Mouse (Mus musculus): ENCODE measurements at regions not wholly inside any gene's neighbourhood (a gene's known extent, or its start where the extent isn't known, plus 50 kb on each side); places are given as distances from the start of the nearest gene placed in this dataset.

DNA sequence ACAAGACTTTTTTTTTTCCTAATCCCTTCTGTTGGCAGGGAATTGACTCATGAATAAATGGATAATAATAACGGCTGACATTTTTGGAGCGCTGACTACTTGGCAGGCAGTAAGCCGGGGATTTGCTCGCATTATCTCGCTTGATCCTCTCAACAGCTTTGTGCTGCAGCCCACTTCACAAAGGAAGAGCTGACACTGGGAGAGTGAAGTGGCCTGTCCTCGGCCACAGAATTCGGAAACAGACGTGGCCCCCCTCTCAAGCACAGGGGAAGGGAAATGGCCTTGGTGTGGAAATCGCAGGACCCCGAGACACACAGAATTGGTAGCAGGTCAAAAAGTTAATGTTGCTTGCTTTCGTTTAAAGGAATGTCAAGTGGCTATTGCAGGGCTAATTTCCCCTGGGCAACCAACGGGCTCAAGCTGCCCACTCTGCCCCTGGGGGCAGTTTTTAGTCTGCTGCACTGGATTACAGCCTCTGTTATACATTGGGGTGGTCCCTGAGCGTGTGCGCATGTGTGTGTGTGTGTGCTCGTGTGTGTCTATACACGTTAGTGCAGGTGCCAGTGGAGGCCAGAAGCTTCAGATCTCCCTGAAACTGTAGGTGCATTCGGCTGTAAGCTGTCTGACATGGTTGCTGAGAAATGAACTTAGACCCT lies 483.1 kb downstream of the Plcl1 start:
- no peak for DNase-seq (ENCODE audit: low spot score)

DNA sequence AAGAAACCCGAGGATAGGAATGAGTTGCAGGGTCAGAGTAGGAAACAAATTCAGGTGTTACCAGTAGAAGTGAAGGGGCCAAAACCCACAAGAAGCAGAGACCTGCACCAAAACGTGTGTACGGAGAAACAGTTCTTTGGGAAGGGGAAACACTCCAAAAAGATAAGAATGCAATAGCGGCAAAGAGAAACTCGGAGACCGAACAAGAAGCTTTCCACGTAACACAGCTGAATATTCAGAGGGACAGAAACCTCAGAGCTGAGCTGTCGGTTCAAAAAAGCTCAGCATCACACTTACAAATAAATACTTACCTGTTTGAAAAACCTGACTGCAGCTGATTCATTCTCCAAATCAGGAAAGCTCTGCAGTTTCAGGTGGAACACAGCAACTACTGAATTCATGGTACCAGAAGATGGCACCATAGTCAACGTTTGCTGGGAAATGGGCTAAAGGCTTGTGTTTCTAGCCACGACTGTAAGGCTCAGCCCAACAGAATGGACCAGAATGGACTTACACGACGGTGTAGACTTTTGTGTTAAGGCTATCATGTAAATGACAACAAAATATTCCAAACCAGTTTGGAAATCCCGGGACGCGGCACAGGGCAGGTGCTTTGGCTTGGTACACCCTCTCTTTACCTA lies 484.9 kb downstream of the Plcl1 start:
- no peak for DNase-seq (ENCODE audit: low spot score)

DNA sequence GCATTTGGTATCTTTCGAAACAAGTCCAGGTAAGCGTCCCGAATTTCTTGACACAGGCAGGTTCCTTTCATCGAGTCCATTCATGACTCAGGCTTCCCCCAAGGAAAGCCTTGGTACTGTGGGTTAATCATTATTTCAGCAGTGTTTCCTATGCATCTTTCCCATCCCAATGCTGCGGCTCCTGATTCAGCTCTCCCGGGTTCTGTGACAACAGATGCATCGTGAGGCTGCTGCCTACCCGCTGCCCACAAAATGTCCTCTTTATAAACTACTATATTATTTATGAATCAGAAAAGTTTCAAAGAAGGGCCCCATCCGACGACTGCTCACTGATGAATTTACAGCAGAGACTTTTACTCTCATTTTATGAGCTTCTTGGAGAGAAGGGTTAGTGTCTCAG lies 486.2 kb downstream of the Plcl1 start:
- DNase-seq (ENCODE audit: low spot score) = no peak

DNA sequence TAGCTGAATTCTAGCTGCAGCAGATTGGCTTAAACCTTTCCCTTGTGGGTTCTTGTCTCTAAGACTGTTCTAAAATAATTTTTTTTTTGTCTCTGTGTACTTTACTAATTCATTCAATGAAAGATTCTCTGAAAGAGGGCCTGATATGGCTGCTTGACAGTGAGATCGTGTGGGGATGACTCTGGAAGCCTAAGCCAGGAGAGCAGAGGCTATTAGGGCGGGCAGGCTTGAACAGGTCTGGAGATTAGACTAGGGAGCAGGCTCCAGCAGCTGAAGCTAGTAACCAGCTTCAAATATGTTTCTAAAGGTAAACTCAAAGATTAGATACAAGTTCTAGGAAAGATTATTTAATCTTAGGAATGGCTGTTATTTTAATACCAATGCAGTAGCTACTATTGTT lies 491.9 kb downstream of the Plcl1 start:
- no peak for DNase-seq (ENCODE audit: low spot score)

DNA sequence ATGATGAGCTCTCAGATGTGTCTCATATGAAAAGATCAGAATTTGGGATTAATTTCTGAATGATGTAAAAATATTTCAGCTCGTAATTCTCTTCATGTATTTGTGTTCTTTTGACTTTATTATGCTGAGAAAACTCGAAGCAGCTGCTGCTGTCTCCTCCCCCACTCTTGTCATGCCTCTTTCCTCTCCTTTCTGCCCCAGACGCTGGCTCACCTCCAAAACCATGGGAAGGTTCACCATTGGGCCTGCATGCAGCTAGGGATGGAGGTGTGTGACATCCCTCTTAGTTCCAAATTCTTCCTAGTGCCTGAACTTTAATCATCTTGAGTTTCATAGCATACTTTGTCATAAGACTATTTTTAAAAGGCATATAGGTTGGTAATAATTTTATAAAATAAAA lies 492.3 kb downstream of the Plcl1 start:
- no peak for DNase-seq (ENCODE audit: low spot score)

DNA sequence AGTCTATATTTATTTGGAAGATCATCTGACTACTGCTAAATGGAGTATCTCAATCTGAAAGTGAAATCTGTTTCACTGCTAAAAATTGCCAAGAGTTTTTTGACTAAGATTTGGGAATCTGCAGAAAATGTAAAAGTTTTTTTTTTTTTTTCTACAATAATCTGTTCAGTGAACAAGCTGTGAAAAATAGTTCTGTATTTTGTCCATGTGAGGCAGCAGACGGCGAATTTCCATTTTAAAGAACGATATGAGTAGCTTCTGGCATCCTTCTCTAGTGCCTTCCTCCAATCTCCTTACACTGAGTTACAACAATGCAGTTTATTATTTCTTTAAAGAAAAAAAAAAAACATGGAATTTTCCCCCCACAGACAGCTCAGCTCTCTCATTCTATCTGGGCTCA lies 494.3 kb downstream of the Plcl1 start:
- no peak for DNase-seq (ENCODE audit: low spot score)

DNA sequence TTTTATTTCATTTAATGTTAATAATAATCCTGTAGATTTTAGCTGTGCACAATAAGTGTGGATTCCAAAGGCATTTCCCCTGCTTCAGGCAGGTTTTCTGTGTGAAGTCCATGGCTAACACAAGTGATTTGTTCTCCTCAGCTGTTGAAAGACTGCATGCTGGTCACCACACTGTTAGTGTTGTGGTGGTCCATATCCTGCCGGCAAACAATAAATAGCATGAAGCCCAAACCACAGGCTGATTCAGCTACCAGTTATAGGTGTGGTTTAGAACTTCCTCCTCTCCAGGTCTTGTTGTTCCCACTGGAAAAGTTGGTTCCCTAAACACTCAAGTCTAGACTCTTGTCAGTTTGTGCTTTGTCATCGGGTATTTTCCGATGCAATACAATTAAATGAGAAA lies 497.5 kb downstream of the Plcl1 start:
- DNase-seq (ENCODE audit: low spot score) = no peak

DNA sequence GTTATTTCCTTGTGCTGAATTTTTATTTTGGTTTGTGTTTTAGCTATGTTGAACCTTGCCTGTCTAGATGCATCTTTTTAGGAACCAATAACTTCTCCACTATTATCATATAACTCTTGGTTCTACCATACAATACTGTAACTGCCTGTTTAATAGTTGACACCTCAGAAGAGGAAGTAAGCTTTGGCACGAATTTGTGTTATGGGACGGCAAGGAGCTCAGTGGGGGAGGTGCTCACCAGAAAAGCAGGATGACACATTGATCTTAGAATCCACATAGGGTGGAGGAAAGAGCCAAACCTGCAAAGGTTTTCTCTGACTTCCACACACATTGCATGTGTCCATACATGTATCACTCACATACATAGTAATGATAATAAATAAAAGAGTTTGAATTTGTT lies 498.9 kb downstream of the Plcl1 start:
- no peak for DNase-seq (ENCODE audit: low spot score)

DNA sequence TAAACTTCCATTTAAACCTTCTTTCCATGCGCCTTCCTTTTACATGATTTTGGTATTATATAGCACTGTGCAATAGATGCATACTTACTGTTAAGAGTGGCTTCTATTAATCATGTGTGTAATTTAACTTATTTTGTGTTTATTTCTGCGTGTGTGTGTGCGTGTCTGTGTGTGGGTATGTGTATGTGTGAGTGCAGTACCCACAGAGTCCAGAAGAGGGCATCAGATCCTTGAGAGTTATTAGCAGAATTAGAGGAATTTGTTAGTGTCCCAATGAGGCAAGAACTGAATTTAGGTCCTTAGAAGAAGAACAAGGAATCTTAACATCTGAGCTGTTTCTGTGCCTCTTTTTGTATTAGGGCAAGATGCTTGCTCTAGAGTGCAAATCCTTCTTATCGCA lies 499.5 kb downstream of the Plcl1 start:
- no peak for DNase-seq (ENCODE audit: low spot score)

DNA sequence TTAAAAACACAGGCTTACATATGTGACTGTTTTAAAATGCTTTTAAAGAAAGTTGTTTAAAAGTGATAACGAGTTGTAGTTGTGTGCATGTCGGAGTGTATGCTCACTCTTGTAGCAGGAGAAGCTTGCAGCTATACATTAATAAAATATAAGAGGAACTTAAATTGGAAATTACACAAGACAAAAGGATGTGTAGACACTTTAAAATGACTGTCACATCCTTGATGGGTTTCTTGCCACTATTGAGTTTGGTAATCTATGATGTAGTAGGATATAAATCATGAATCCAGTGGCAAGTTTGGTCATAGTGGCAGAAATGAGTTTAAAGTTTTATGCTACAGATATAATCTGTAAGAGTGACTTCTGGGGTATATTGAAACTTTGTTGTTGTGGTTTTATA lies 504.3 kb downstream of the Plcl1 start:
- no peak for DNase-seq (ENCODE audit: low spot score)

DNA sequence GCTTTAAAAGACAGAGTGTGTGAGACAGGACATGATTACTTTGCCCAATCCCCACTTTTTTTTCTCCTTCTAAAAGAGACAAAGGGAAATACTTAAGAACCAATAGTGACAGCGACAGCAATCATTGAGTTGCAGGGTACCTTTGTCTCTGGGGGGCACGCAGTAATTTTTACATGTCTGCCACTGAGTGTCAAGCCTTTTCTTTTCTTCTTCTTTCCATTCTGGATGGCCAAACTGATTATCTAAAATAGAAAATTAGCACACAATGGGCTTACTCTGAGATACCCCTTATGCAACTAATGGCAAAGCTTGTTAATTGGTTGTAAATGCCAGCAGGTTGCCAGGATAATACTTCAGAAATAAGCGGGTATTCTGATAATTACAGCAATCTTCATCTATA lies 508.6 kb downstream of the Plcl1 start:
- no peak for DNase-seq (ENCODE audit: low spot score)

DNA sequence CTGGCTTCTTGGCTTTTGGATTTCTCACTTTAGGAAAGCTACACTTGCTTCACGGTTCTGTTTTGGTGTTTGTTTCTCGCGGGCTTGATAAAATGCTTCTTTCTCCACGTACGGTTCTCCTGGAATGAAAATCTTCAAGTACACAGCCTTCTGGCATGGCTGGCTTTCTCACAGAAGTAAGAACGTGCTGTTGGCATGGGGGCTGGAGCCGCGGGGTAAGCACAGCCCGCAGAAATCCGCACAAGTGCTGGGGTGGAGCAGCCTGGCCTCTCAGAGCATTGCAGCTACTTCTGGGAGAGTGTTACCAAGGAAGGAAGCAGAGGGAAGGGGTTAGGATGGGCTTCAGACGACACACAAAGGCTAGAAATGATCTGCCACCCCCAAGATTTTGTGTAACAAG lies 510.2 kb downstream of the Plcl1 start:
- DNase-seq (ENCODE audit: low spot score) = no peak

DNA sequence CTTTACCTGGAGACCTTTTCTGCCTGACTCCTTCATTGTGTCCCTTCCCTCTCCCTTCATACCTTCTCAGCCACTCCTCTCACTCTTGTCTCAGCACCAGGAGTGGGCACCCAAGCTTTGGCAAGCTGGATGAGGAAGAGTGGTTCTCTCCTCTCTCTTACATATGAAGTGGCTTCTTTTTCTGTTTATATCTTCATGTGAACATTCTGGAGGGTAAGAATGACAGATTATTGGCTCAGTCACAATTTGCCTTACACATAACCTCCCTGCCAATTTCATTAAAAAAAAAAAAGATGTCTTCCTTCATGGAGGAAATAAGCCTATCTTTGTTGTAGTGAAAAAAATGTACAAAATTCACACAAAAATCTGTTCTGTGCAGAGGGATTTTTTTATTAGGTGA lies 513.8 kb downstream of the Plcl1 start:
- no peak for DNase-seq (ENCODE audit: low spot score)

DNA sequence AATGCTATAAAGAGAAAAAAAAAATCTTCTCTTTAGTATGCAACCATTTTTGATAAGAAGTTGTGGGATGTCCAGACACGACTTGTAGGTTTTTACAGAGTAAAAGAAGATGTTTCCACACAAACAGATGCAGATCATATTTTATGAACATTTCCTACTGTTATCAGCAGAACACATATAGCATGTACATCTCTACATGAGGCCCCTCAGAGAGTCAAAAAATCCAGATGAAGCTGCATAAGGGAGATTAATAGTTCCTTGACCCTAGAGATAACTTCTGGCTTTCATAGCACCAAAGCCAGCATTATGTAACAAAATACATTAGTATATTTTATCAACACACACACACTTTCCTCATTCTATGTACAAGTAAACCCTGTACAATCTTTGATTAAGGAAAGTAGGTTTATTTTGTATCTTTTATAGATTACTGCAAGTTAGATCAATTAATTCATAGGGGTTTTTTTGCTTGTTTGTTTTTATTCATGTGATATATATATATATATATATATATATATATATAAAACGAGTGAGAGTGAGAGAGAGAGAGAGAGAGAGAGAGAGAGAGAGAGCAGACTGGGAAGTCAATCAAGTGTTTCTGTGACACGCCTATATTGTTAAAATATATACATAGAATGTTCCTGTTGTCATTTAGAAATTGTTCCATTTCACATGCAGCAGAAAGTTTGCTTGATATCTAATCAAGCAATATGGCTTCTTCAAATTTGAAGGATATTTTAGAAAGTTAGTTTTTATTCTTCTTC lies 541.2 kb downstream of the Plcl1 start:
- no peak for DNase-seq (ENCODE audit: low spot score)

DNA sequence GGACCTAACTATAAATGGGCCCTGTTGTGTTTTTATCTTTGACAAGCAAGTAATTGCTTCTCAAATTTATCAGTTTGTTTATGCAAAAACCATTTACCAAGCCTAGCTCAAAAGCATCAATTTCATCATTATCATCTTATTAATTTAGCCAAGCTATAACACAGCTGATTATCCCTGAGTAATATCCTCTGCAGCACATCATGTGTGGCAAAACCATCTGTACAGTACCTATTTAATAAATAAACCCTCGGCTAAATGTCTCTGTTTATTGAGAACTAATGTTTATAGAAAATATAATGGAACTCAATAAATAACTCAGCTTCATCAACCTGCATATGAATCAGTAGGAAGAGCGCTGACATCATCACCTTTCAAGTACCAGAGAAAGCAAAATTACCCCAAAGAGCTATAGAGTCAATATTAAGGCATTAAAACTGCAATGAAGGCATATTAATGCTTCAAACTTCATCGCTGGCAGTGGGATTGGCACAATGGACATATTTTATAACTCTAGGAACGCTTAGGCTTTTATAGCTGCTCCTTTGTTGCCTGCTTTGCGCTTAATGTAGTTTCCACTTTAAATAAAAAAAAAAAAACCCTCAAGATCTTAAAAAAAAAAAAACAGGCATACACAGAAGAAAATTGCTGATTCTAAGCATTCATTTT lies 542.0 kb downstream of the Plcl1 start:
- no peak for DNase-seq (ENCODE audit: low spot score)

DNA sequence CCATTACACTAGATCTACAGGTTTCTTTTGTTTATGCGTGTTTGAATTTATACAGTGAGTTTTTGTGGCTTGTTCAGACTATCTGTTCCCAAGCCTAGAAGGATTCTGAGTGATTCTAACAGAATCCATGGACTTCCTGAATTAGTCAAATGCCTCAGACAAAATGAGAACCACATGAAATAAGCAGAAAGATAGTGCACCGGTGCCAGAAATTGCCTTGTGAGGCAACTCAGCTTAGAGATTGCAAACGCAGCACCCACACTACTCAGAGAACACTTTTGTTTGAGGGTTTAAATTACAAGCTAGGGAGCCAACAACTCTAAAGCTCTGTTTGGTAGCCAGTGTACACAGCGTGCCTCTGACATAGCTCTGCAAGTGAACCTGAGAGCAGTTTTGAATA lies 543.9 kb downstream of the Plcl1 start:
- DNase-seq (ENCODE audit: low spot score) = no peak

DNA sequence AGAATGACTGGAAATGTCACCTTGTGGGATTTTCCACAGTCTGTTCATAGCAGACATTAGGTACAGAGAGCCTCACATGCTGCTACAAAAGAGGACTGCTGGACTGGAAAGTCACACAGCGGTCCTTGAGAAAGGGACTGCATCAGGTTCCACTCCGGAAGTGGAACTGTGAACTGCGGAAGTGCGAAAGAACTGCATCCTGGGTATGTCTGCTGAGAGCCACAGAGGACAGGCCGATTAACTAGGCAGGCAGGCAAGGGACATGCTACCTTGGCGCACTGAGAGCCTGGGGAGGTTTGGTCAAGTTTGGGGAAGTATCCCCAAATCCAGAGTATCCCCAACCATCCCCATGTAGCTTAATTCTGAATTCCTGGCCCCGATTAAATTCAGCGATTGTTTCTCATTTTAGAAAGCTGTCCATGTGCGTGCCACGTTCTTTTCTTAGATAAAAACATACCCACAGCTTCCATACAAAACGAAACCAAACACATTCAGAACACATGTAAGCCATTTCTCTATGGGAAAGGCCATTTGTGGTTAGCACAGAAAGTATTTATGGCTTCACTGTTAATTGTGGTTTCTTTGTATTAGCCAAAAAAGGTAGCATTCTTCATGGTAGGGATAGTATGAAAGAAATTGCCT lies 552.2 kb downstream of the Plcl1 start:
- DNase-seq (ENCODE audit: low spot score) = no peak

DNA sequence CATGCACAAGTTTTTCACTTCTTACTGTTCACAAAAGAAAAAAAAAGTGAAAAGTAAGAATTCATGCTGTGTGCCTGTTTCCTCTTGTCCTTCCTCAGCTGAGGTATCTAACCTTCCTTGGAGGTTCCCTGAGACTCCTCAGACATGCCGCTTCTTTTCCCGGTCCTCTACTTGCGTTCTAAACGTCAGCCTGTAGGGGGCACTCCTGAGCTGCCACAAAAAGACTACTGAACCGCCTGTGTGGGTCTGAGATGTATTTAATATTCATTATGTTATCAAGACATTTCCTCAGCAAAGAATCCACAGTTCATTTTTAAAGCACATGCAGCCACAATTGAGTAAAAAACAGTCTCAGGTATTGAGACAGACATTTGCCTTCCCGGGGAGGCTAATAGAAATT lies 554.6 kb downstream of the Plcl1 start:
- DNase-seq (ENCODE audit: low spot score) = peak; percentile 17

DNA sequence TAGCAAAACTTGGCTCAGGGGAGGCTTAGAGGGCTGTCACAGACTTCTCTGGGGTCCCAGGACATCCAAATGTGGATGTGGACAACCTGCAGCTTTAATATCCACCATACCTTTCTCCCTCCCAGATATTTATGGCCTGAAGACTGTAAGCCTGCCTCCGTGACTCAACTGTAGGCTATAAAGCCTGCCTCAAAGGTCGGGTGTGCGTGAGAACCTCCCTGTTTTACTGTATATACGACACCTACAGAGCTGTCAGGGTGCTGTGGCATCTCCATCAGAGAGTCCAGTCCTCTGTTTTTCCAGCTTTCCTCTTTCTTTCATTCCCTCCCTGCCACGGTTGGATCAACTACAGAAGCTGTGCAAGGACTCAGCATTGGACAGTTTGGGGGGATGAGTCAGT lies 558.1 kb downstream of the Plcl1 start:
- DNase-seq (ENCODE audit: low spot score) = no peak

DNA sequence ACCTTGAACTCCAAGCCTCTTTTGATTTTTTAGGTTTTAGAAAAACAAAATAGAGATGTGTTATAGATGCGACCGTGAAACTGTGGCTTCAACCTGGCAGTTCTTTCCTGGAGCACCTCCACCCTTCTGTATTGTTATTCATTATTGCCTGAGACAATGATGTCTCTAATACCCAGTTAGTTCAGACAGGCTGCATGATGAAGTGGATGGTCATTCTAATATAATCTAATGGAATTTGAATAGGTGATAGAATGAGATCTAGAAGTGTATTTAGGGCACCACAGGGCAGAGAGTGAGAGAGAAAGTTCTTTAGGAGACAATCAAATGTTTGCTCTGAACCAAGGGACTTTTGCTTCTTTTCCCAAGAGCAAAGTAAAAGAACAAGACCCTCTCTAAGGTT lies 560.6 kb downstream of the Plcl1 start:
- DNase-seq (ENCODE audit: low spot score) = no peak

DNA sequence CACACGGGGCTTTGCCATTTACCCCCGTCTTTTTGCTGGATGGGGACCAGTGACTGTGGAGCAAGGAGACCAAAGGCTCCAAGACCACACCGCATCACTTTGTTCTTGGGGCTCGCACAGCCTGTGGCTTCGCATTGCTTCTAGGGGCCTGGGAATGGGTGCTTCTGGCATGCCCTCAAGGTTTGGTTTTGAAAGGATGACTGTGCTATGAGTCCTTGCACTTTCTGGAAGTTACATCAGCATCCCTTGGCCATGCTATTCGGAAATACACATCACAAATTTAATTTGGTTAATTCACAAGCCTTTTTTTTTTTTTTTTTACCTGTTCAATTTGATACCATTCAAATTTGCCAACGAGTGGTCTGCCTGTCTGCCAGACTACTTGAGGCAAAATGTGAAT lies 562.1 kb downstream of the Plcl1 start:
- DNase-seq (ENCODE audit: low spot score) = no peak

DNA sequence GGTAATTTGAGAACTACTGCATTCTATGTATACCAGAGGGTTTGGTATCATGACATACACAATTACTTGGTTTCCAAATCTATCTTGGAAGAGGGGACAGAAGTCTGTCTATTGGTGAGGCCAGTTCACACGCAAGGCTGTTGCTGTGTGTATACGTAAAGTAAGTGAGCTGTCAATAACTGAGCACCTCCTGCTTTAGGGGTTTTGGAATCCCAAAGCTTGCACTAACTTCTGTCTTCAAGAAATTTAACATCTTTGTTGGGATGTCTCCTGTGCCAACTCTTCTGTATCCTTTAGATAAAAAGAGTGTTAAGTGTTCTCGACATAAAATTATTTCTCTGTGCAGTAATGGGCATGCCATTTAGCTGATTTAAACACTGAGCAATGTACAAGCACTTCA lies 572.1 kb downstream of the Plcl1 start:
- no peak for DNase-seq (ENCODE audit: low spot score)
